Mouse (Mus musculus) gastrocnemius, postnatal 36 days (tissue): Measurements from ENCODE around the gene Celf5. TPM values are rescaled to one million over a fixed set of nuclear protein-coding genes. Genes with fewer than 3 reads are reported as not detected.
"Not testable (repeated sequence)": the region's sequence is repeated elsewhere in the genome, so short reads cannot be mapped to it uniquely, and the experiment has no call there.

Experiments used
- DNase-seq, 2 experiments: peaks; one replicate each; pipeline ENCODE4 v3.0.0; 2022
- intact Hi-C: fragments of 180-260 bp; cut with DNase I; formaldehyde crosslinking; loops from one replicate; pipeline ENCODE4 v1.15.1; 2025
- total RNA-seq, 2 experiments: library from RNA; stranded (reverse); gene quantifications; 2 replicates each; pipeline ENCODE4 v1.2.3; 2021

Gene Celf5
- total RNA-seq, 2 experiments from 2014 or later = not detected

DNA sequence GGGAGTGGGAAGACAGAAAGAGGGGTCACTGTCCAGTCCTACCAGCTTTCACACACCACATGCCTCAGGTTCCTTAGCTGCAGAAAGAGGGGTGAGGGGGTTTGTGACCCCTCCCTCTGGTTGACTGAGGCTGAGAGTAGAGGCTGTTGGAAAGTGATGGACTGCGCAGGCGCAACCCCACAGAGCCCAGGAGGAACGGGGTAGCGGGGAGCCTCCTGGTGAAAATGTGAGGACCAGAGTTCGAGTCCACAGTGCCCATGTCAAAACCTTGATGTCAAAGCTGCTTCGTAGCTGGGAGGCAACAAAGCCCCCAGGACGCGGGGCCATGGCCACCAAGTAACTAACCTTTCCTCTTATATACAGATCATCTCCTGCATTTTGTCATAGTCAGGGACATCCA is 24.9 kb downstream of the Celf5 start:
- intact Hi-C loops = no loop called here
- DNase-seq = peak in 1 of 2 experiments; percentile 8

DNA sequence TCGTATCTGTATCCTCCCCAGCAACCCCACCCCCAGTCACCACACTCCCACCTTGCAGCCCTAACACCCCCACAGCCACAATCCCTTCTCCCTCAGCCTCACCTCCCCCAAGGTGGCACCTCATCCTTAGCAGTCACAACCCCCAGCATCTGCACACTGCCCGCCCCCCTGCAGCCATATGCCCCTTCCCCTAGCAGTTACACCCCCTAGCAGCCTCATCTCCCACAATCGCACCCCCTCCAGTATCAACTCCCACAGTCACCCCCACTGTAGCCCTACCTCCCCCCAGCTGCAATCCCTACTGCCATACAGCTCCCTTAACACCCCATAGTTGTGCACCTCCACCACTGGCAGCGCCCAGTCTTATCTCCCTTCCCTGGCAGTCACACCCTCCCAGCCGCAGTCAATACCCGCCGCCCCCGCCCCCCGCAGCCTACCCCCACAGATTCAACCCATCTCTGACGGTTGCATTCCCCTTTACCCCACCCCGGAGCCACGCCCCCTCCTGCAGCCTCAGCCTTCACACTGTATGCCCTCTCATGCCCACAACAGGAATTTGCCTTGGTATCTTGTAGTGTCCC is 25.4 kb downstream of the Celf5 start:
- intact Hi-C loops = no loop called here
- no peak for DNase-seq

DNA sequence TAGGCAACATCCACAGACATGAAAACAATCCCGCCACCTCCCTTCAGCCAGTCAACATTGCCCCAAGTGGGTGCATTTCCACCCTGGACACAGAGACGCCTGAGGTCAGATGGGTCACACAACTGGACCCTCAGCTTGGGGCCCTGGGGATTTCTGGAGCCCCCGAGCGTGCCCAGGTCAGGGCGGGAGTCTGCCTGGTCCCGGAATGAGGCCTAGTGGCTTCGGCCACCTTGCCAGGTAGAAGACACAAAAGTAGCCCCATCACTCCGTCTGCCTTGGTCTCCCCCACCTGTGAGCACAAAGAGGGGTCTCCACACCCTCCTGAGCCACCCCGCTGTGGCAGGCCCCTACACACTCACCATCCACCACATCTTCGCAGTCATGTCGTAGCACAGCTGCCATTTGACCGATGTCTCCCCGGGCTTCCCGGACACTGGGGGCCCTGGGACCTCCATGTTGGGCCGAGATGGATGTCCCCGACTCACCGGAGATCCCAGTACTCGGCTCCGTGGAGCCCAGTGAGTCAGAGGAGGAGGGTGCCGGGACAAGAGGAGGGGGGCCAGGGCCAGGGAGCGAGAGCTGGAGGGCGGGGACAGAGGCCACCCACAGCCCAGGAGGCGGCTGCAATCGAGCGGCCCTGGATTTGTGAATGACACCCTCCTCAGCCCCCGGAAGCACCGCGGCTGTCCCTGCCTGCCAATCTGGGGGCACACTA is 27.2 kb downstream of the Celf5 start, which contains the start of gene Nfic:
Gene Nfic, minus strand, starts transcription at position 455 of the 715 bp plus-strand sequence.
- no peak for DNase-seq
- intact Hi-C loops = no loop called here

DNA sequence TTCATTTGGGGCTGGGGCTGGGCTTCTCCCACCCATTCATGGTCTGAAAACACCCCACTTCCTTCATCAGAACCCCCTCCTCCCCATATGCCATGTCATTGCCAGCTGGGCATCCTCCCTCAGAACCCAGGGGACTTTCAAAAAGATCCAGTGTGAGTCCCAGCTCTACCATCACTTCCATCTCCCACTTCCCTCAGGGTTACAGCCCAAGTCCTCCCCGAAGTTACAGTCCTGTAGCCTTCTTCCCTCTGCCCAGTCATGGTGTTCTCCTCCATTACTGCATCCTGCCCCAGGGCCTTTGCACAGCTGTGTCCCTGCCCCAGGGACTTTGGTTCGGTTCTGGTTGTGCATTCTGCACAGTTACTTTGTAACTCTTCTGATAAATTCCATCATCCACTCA is 28.4 kb downstream of the Celf5 start:
- no peak for DNase-seq
- intact Hi-C loops = loop anchor here (5.0 kb wide), 1 partner anchor 167 kb away; no protein-coding TSS in a partner anchor

DNA sequence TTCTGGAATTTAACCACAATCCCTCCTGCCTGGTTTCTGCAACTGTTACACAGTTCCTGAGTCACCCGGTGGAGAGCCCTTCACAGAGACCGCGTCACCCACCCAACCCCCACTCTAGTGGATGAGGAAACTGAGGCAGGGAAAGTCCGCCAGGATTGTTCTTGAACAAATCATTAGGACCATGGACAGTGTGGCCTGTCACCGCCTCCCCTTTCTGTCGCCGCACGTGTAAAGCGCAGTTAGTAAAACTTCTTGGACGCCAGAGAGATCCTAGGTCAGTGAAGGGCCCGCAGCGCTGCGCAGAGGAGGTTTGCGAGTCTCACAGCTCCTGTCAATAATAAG is 29.6 kb downstream of the Celf5 start:
- no peak for DNase-seq
- intact Hi-C loops = loop anchor here (5.0 kb wide), 1 partner anchor 166 kb away; no protein-coding TSS in a partner anchor

DNA sequence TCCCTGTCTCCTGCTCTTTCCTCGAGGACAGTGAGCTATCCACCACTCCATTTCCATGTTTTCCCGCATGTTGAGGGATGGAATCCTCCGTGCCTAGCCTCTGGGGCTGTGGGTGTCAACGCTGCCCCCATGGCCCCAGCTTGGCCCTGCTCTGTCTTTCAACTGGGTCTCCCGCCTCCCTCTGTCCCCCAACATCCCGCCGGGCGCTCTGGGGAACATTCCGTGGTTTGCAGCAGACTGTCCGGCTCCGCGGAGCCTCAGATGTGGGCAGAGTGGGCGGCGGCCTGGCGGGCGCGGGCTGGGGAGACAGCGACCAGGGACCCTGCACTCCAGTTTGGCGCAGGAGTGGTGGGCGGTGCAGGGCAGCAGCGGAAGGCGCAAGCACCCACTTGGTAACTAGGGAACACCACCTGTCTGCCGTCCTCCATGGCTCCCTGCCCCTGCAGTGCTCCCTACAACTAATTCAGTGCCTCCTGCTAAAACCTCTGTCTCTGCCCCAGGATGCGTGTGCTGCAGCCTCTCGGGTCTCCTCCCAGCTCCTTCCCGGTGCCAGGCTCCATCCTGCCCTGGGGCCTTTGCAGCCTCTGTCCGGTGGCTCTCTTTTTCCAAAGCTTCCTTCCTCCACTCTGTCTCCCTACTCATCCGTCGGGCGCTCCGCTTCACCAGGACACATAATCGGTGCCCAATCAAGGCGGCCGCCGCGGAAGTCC is 30.1 kb downstream of the Celf5 start:
- DNase-seq = peak in 1 of 2 experiments; percentile 11
- intact Hi-C loops = loop anchor here (5.0 kb wide), 1 partner anchor 165 kb away; no protein-coding TSS in a partner anchor

DNA sequence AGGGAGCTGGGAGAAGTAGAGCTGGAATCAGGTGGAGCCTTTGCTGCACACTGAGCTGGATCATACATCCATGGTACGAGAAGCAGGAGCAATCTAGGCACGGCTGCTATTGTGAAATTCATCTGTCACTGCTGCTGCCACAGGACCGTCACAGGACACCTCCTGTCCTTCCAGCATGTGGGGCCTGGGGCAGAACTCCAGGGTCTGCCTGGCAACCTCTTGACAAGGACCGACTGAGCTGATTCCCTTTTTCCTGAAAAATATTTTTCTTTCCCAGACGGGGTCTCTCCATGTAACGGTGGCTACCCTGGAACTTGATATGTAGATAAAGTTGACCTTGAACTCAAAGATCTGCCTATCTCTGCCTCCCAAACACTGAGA is 31.2 kb downstream of the Celf5 start:
- peak in 1 of 2 experiments; percentile 10 for DNase-seq
- intact Hi-C loops = loop anchor here (2.0 to 5.0 kb wide), 2 partner anchors 61 to 164 kb away; no protein-coding TSS in a partner anchor

DNA sequence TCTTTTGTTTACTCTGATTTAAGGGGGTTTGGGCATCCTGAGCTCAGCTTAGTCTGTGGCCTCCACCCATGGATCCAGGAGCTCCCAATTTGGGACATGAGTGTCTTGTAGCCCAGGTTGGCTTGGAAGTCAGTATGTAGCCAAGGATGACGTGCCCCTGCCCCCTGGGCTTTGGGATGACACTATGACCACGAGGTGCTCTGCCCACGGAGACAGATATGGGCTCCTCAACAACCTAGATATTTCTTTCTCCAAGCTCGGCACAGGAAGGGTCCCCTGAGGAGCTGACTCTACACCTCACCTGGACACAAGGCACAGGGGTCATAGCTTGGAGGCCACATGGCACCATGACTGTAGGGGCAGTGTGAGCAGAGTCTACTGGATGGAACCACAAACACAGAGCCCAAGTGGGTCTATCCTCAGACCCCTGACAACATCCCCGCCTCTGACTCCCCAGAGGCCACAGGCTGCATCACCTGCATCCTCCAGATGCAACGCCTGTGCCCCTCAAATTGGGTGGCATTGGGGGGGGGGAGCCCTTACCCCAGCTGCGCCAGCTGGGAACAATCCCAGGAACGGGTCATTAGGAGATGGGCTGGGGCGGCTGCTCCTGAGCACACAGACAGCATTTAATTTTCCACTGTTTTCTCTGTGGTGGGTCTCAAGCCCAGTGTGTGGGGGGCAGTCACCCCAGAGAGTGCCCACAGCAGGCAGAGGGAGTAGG is 31.7 kb downstream of the Celf5 start:
- DNase-seq = peak in 1 of 2 experiments; percentile 11
- intact Hi-C loops = loop anchor here (2.0 to 5.0 kb wide), 2 partner anchors 60 to 164 kb away; no protein-coding TSS in a partner anchor

DNA sequence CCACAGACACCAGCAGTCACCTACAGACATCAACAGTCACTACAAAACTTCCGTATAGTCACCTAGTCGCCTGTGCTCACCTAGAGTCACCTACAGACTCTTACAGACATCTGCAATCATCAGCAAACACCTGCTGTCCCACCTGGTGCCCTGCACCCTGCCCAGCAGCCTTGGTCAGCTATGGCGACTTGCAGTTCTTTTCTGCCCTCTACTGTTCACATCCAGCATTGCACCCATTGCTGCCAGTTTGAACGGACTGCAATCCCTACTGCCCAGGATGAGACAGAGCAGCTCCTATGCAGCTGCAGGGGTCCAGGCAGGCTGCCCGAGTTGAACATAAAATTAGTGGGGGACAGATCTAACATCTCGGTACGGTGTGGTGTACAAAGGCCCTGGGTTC is 32.4 kb downstream of the Celf5 start:
- intact Hi-C loops = loop anchor here (2.0 to 5.0 kb wide), 2 partner anchors 59 to 163 kb away; no protein-coding TSS in a partner anchor
- peak; percentile 58 to 73 for DNase-seq

DNA sequence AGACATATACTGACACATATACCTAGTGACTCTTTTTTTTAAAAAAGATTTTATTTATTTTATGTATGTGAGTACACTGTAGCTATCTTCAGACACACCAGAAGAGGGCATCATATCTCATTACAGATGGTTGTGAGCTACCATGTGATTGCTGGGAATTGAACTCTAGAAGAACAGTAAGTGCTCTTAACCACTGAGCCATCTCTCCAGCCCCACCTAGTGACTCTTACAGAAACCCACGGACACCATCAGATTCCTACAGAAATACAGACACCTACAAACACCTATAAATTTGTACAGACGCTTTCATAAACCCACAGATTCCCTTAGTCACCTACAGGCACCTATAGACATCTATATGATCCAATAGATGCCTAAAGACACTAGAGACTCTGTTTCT is 37.0 kb downstream of the Celf5 start:
- intact Hi-C loops = loop anchor here (5.0 kb wide), 1 partner anchor 298 kb away; no protein-coding TSS in a partner anchor
- not testable (repeated sequence) for DNase-seq

DNA sequence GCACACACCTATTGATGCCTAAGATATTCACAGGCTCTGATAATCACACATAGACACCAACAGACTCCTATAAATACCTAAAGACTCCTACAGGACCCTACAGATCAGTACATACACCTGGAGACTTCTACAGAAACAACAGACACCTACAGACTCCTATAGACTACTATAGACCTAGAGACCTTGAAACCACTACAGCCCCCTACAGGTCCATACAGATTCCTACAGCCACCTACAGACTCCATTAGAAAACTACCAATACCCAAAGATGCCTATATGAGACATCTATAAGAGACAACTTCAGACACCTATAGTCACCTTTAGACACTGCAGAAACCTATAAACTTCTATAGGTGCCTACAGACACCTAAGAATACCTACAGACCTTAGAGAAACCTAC is 41.5 kb downstream of the Celf5 start:
- intact Hi-C loops = no loop called here
- DNase-seq = no peak

DNA sequence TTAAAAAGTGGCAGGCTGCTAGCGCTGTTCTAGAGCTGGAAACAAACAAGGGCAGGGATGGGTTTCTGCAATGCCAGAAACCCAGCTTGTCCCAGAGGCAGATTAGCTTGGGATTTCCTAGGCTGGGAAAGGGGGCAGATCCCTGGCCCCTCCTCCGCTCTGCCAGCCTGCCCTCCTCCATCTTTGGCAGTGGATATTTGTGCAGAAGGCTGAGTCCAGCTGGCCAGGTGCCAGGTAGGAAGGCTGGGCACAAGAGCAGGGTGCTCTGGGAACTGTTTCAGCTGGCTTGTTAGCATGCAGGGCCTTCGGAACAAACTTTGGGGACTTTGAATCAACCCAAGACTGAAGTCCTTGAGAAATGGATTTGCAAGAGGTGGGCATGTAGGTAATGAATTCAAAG is 47.1 kb downstream of the Celf5 start:
- intact Hi-C loops = loop anchor here (2.0 kb wide), 1 partner anchor 29 kb away; no protein-coding TSS in a partner anchor
- DNase-seq = peak; percentile 55 to 66

DNA sequence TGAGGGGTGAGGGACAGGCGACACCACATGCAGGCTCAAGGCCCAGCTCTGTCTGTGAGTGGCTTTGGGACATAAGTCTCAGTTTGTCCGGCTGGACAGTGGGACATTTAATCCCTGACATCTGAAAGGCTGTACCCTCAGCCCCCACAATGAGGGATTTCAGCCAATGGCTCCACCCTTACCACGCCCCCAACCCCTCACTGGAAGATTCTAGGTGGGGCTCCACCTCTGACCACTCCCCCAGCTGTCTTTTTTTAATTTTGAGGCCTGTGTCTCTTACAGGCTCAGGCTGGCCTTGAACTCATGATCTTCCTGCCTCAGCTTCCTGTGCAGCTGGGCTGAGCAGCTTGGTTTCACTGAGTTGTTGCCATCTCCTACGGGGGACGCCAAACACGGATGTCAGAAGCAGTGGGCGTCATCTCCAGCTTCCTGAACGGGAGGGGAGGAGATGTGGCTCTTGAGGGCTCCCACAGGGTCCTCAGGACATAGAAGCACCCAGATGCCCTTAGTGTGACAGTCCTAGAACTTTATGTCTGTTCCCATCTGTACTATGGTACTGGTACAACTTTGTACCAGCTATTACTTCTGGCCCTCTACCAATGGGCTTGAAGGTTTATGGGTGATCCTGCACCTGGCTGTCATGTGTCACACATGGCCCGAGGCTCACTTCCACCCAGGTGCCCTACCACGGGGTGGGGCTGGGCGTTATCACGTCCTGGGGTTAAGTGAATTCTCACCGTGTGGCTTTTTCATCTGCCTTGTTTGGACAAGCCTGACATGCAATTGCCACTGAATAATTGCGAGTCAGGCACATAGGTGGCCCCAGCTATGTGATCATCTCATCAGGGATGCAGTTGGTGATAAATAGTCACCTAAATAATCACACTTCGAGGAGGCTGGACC is 47.9 kb downstream of the Celf5 start:
- DNase-seq = peak in 1 of 2 experiments; percentile 17
- intact Hi-C loops = loop anchor here (2.0 kb wide), 1 partner anchor 28 kb away; no protein-coding TSS in a partner anchor

DNA sequence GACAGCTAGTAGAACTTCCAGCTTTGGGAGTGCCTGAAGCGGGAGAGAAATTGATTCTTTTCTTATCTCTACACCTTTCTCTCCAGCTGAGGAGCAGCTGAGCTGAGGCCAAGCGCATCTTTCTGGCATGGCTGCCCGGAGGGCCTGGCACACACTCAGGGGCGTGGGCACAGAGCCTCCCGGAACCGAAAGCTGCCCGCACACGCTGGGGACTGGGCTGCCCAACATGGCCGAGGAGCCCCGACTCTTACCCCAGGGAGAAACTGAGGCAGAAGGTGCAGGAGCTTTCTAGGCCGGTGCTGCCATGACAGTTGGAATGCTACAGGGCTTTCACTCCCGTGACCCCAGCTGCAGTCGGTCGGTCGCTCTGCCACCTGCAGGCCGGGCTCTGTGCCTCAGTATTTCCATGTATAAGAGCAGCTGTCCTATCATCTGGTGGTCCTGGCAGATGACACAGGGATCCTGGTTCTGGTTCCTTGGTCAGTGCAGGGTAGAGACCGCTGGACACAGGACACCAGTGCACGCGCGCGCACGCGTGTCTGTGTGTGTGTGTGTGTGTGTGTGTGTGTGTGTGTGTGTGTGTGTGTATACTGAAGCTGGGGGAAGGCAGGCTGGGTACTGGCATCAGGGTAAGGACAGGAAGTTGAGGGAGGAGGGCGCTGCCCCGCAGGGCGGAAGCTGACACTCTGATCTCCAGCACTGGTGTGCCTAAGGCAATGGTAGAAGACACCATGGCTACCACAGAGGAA is 48.8 kb downstream of the Celf5 start:
- DNase-seq = peak in 1 of 2 experiments; percentile 66
- intact Hi-C loops = loop anchor here (2.0 kb wide), 1 partner anchor 27 kb away; no protein-coding TSS in a partner anchor

DNA sequence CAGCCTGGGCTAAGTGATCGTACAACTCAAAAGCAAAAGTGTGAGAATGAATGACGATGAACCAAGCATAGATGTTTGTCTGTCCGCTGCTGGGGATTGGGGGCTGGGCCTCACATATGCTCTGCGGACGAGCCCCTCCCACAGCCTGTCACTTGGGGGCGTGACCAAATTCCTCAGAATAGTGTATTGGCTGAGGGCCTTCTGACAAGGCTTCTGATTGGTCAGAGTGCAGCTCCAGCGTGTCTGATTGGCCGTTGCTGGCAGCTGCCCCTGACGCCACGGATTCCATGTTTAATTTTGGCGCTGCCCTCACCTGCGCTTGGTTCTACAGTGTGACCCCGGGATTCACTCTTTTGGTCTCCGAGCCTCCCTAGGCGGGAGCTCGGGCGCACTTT is 49.6 kb downstream of the Celf5 start:
- intact Hi-C loops = no loop called here

DNA sequence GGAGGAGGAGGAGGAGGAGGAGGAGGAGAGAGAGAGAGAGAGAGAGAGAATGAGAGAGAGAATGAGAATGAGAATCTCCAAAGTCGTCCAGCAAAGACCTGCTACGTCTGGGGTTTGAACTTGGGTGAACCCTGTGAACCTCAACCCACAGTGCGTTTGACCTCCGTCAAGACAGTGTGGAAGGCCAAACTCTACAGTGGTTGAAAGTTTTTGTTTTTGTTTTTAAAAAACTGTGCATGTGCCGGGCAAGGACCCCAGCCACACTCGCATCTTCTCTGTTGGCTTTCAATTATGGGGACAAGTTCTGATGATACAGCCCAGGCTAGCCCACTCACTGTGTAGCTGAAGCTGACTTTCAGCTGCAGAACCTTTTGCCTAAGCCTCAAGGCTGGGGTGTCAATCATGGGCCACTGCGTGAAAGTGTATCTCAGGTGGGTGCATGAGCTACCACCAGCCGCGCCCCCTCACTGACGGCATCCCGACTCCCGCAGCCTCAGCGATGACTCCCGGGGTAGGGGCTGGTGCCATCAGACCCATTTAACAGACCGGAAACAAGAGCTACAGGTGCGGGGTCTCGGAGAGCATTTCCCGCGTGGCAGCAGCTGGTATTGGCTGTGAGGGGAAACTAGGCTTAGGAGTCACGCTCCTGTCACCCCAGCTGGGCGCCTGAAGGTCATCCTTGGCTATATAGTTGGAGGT is 50.2 kb downstream of the Celf5 start:
- no peak for DNase-seq
- intact Hi-C loops = no loop called here

More for the DNA sequence above, 49.6 kb downstream of the Celf5 start:
- peak; percentile 84 to 91 for DNase-seq

DNA sequence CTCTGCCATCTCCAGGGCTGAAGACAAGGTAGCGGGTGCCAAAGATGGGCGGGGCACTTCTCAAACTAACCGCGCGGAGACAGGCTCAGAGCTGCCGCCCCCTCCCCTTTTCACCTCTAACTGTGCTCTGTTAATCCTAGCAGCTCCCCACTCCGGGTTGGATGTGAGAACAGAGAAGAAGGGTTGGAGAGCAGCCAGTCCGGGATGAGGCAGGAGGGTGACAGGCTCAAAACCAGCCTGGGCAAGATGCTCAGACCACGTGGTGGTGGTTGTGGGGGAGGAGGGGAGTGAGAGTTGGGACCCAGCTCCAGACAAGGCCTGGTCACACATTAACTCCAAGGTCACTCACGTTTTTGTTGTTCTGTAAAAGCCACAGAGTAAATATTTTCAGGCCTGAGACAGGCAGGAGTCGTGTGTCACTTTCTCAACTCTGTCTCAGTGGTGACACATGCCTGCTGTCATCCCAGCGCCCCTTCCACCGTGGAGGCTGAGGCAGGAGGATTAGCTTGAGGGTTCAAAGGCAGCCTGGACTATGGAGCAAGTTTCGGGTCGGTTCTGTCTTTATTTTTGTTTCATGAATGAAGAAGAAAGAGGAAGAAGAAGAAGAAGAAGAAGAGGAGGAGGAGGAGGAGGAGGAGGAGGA is 50.9 kb downstream of the Celf5 start:
- no peak for DNase-seq

More for the DNA sequence above, 50.9 kb downstream of the Celf5 start:
- intact Hi-C loops = no loop called here
